Mouse (Mus musculus) G1E-ER4 (cell line): ENCODE measurements around the gene Ndel1. TPM values are rescaled to one million over a fixed set of nuclear protein-coding genes. Genes with fewer than 3 reads are reported as not detected.
A peak's percentile ranks its signal among the peaks of the same experiment; 100 is the strongest.

Experiments used
- GATA1 ChIP-seq: IDR thresholded peaks from one replicate; pipeline ENCODE4 v1.8.0; 2012; ENCODE audit warnings: low read length, inconsistent platforms
- polyA plus RNA-seq: library from polyadenylated mRNA; stranded (reverse); fragments of >175 nt; gene quantifications from 2 replicates; pipeline ENCODE4 v1.2.3, GENCODE M21; 2012

Ndel1 gene
- polyA plus RNA-seq, 1 experiment = 40.1 TPM

- no peak for TF ChIP-seq GATA1
These were observed 29.1 kb upstream of the Ndel1 start for GRCm38 (mm10) chr11:68900519-68901350.

- no peak for TF ChIP-seq GATA1
These were observed 28.2 kb upstream of the Ndel1 start for GRCm38 (mm10) chr11:68899815-68900214.

- TF ChIP-seq GATA1 = peak; percentile 50
These were observed 27.1 kb upstream of the Ndel1 start for GRCm38 (mm10) chr11:68898790-68899189.

GRCm38 (mm10) chr11:68897838-68898237, 26.2 kb upstream of the Ndel1 start:
- no peak for TF ChIP-seq GATA1

GRCm38 (mm10) chr11:68897120-68897519, 25.5 kb upstream of the Ndel1 start:
- no peak for TF ChIP-seq GATA1

- no peak for TF ChIP-seq GATA1
These were observed 24.6 kb upstream of the Ndel1 start for GRCm38 (mm10) chr11:68896247-68896646.

GRCm38 (mm10) chr11:68893911-68894464, 22.3 kb upstream of the Ndel1 start:
- no peak for TF ChIP-seq GATA1

GRCm38 (mm10) chr11:68892233-68892832, 20.7 kb upstream of the Ndel1 start:
- no peak for TF ChIP-seq GATA1

- TF ChIP-seq GATA1 = no peak
These were observed 20.2 kb upstream of the Ndel1 start for GRCm38 (mm10) chr11:68891823-68892222.

- TF ChIP-seq GATA1 = no peak
These were observed 19.0 kb upstream of the Ndel1 start for GRCm38 (mm10) chr11:68890625-68891024.

GRCm38 (mm10) chr11:68888653-68889052, 17.0 kb upstream of the Ndel1 start:
- TF ChIP-seq GATA1 = no peak

- no peak for TF ChIP-seq GATA1
These were observed 16.6 kb upstream of the Ndel1 start, which contains the start of gene Rnf222 for GRCm38 (mm10) chr11:68888253-68888652. TSS of gene Rnf222 (plus strand) at chr11:68888553.

GRCm38 (mm10) chr11:68886091-68886490, 14.4 kb upstream of the Ndel1 start:
- TF ChIP-seq GATA1 = no peak

- no peak for TF ChIP-seq GATA1
These were observed 12.7 kb upstream of the Ndel1 start for GRCm38 (mm10) chr11:68884368-68884767.

- TF ChIP-seq GATA1 = no peak
These were observed 12.2 kb upstream of the Ndel1 start for GRCm38 (mm10) chr11:68883843-68884242.

GRCm38 (mm10) chr11:68882107-68882506, 10.4 kb upstream of the Ndel1 start:
- TF ChIP-seq GATA1 = no peak
